Mouse (Mus musculus) Muller cell, postnatal 12 days (primary cell): ENCODE results near the gene Cpm.

Source experiments
- DNase-seq: peaks from one replicate; pipeline ENCODE4 v3.0.0-alpha.2; 2015; ENCODE audit errors: inconsistent ontology term

Gene Cpm

GRCm38 (mm10) chr10:117685849-117686591 is 56.7 kb downstream of the Cpm start:
- no peak for DNase-seq

DNA sequence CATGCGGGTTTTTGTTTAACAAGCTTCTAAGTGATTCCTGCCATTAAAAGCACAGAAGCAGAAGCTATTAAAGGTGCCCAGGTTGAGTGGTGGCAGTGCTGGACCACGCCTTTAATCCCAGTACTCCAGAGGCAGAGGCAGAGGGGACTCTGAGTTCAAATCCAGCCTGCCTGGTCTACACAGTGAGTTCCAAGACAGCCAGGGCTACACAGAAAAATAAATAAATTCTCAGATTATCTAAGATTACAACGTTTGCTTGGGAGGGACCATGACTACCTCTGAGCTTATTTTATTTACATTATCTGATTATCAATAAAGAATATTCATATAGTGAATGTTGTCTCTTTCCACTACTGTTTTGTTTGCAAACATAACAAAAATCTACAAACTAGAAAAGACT is 57.7 kb downstream of the Cpm start:
- no peak for DNase-seq

- no peak for DNase-seq
Observed at GRCm38 (mm10) chr10:117687577-117687976, 58.3 kb downstream of the Cpm start.

GRCm38 (mm10) chr10:117688204-117689151 is 59.2 kb downstream of the Cpm start:
- no peak for DNase-seq

DNA sequence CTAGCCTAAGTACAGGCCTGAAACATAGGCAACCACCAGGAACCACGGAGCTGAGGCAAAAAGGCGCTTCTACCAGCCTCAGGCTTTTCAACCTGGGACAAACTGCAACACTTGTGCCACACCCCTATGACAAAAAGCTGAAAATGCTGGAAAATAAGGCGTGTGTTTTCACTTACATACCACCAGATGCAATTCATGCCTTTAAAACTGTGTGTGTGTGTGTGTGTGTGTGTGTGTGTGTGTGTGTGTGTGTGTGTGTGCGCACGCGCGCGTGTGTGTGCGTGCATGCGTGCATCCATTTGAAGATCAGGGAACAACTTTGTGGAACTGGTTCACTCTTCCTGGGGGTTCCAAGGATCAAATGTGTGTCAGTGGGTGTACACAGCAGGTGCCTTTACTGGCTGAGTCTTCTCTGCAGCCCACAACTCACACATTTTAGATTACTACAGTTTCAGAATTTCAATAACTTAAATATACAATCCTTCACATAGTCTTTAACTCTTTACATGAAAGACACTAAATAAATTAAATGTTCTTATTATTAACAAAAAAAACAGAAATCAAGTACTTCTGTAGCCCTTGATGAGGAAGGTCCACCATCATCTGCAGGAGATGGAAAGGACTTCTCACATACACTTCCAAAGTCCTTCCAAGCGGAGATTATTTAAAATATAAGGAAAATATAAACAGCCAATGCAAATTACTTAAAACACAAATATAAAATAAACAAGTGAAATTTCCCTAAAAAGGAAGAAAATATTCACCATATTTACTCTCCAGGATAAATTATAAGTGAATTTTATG is 60.2 kb downstream of the Cpm start:
- no peak for DNase-seq

DNA sequence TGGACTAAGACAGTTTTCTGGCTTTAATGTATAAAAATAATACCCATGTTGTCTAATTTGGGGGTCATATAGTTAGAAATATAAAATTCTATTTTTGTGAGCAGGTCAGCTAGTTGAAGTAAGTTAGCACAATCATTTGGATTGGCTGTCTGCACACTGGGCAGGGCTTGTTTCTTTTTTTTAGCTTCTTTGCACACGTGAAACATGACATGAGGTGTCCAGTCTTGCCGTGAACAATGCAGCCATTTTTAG is 60.7 kb downstream of the Cpm start:
- DNase-seq = no peak

- DNase-seq = no peak
Observed at GRCm38 (mm10) chr10:117690770-117691296, 61.5 kb downstream of the Cpm start.

DNA sequence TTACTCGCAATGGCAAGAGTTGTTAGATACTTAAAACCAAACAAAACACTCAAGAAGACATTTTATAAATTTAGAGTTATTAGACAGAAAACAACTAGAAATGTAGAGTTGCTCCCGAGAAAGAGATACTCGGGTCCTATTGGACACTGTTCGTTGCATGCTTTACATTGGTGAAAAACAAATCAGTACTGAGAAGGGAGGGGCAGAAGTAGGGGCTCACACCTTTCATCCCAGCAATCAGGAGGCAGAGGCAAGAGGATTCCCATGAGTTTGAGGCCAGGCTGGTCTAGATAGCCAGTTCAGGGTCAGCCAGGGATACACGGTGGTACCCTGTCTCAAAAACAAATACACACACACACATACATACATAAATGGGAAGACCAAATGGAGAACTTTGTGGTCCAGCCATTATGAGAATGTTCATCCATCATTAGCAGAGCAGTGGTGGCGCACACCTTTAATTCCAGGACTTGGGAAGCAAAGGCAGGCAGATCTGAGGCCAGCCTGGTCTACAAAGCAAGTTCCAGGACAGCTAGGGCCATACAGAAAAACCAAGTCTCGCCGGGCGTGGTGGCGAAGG is 62.2 kb downstream of the Cpm start:
- no peak for DNase-seq

- DNase-seq = no peak
Observed at GRCm38 (mm10) chr10:117692173-117692572, 62.9 kb downstream of the Cpm start.

DNA sequence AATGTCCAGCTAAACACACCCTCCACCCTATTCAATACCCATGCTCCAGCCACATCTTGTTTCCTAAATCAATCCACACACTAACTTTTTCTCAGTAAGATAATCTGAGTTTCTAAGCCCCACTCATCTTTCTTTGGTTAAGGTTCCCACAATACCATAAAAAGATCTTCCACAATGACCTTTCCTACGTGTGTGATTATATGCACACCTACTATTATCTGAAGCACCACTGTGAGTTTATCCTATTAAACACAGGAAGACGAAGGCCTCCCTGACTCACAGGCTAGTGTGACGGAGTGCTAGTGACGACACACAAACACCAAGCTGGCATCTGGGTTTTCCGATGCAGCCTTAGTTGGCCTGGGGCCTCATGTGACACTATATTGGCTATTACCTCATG is 63.7 kb downstream of the Cpm start:
- DNase-seq = no peak

DNA sequence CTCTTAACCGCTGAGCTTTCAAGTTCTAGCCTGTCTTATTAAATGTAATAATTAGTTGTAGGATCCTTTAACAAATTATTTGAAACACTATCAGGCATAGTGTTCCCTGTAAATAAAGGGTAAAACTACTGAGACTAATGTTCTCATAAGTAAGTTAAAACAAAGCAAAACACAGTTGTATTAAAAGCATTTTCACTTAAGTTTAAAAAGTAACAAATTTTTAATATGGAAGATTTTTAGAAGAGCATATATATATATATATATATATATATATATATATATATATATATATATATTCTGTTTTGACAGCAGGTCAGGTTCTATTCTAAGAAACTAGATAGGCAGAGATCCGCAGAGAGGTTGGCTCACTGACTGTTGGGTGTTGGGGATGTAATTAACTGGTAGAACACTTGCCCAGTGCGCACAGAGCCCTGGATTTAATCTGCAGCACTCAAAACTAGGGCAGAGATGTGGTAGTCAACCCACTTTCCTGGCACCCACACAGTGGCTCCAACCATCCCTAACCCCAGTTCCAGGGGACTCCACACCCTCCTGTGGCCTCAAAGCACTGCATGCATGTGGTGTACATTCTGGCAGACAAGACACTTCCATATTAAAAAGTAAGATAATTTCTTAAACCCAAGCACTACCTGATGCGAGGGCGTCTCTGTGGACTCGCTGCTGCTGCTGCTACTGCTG is 65.1 kb downstream of the Cpm start:
- no peak for DNase-seq

GRCm38 (mm10) chr10:117695027-117695426 is 65.7 kb downstream of the Cpm start:
- DNase-seq = no peak

- DNase-seq = no peak
Observed at GRCm38 (mm10) chr10:117695605-117696004, 66.3 kb downstream of the Cpm start.

DNA sequence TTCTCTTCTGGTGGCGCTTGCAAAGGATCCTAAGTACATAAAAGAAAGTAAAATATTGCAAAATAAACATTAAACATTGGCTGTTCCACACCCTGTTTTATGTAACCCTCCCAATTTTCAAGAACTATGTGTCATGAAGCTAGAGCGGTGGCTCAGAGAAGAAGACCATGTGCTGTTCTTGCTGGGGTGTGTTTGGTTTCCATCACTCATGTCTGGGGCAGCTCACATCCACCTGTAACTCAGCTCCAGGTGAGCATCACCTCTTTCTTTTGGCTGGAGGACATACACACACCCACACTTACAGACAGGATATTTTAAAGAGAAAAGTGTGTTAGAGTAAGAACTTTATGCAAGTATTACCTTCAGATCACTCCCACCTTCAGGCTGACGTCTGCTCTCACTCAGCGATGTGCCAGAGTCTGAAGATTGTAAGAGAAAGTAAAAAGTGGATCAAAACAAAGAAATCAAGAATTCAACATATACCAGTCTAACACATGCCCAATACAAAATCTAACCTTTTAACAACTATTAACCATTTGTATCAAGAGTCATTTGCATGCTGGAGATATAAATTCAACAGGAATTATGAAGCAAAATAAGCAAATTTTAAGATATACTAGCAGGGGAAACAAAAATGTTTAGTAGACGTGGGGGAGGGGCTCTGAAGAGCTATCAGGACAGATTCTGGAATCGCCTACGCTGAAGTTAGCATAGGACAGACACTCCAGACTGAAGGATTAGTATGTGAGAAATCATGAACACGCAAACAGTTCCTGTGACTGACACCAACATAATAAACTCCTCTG is 66.9 kb downstream of the Cpm start:
- DNase-seq = no peak

GRCm38 (mm10) chr10:117696827-117697560 is 67.7 kb downstream of the Cpm start:
- DNase-seq = no peak

DNA sequence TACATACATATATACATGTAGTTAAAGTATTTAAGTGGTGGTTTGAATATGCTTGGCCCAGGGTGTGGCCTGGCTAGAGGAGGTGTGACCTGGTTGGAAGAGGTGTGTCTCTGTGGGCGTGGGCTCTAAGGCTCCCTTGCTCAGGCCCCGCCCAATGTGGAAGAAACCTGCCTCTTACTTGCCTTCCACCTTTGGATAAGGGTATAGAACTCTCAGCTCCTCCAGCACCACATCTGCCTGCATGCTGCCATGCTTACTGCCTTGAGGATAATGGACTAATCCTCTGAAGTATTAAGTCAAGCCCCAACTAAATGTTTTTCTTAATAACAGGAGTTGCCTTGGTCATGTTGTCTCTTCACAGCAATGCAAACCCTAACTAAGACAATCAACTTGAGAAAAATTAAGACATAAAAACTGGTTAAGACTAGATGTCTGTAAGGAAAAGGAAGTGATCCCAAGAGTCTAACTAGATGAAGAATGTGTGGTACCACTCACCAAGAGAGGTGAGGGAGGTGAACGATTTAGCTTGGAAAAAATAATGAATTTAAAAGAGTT is 68.3 kb downstream of the Cpm start:
- DNase-seq = no peak

- DNase-seq = no peak
Observed at GRCm38 (mm10) chr10:117698313-117699138, 69.2 kb downstream of the Cpm start.

GRCm38 (mm10) chr10:117699914-117700313 is 70.6 kb downstream of the Cpm start:
- DNase-seq = no peak
